Mouse (Mus musculus): ENCODE measurements around the gene 2410004B18Rik. TPM values are rescaled to one million over a fixed set of nuclear protein-coding genes. Genes with fewer than 3 reads are reported as not detected.

2410004B18Rik gene
- polyA plus RNA-seq (2014; fragmentation: Illumina TruSeq; extraction: RNeasy Lipid Tissue Mini Kit (QIAGEN cat#74804); ENCODE audit: low read depth, low replicate concordance), result 58.5 TPM

DNA sequence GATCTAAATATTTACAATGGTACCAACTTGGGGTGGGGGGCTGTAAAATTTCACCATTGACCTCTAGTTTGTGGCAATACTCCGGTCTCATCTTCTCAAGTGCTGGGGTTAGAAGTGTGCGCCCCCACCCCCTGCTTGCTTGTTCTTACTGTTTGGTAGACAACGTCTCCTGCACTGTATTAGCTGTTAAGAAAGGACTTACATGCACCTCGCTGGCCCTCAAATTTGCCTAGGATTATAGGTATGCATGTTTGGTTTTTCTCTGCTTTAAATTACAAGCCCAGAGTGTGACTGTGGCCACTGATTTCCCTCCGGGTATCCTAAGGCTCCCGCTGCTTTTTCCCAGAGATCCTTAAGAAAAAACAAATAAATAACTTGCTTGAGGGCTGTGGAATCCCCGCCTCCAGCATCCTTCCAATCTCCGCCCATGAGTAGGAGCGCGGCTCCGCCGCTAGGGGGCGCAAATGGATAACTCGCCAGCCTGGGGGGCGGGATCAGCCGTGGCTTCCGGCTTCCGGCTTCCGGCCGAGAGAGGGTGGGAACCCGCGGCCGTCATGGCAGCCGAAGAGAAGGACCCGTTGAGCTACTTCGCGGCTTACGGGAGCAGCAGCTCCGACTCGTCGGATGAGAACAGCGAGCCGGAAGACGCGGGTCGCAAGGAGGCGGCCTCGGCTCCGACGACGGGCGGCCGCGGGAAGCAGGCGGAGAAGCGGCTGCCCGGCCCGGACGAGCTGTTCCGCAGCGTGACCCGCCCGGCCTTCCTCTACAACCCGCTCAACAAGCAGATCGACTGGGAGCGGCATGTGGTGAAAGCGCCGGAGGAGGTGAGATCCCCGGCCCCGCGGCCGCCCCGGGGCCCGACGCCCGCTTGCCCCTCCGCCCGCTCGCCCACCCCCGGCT, at the start of gene 2410004B18Rik:
TSS of gene 2410004B18Rik (plus strand) at position 510 of the 900 bp plus-strand sequence.

GRCm38 (mm10) chr3:145922019-145922854, 15.6 kb upstream of the 2410004B18Rik start, which contains the start of gene Bcl10:
Gene Bcl10 (plus strand): TSS chr3:145922804.

DNA sequence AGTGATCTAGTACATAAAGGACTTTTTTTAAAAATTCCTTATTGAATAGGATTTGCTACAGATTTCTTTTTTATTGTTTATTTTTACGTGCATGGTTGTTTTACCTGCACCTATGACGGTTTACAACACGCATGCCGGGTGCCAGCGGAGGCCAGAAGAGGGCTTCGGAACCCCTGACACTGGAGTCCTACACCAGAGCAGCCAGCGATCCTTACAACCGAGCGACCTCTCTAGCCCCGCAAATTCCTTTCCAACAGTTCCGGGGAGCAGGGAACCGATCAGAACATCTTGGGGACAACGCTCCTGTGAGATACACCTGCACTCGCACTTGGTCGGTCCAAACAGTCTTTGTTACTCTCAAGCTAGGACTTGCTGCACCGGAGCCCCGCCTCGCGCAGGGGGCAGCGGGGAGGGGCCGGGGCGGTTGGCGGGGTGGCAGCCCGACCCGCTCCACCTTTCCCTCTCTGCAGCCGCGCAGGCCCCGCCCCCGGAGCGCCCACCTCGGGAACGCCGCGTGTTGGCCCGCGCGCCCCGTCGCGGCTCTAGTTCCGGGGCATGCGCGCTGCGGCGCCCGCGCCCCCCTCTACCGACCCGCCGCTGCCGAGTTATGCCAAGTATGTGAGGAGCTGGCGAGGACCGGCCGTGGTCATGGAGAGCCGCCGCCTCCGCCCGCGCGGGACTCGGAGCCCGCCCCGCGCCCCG, 49.6 kb downstream of the 2410004B18Rik start, which contains the start of gene Syde2:
TSS of gene Syde2 (plus strand) at position 603 of the 702 bp plus-strand sequence.

Other genes with a start within 250 kb of the 2410004B18Rik start
- gene Ddah1, start 179.3 kb upstream of the 2410004B18Rik start, polyA plus RNA-seq (2014; fragmentation: Illumina TruSeq; extraction: RNeasy Lipid Tissue Mini Kit (QIAGEN cat#74804); ENCODE audit: low read depth, low replicate concordance), result 28.0 TPM
- 54.5 TPM for gene Bcl10, start 15.2 kb upstream of the 2410004B18Rik start, polyA plus RNA-seq (2014; fragmentation: Illumina TruSeq; extraction: RNeasy Lipid Tissue Mini Kit (QIAGEN cat#74804); ENCODE audit: low read depth, low replicate concordance)
- gene Syde2, start 49.9 kb downstream of the 2410004B18Rik start, polyA plus RNA-seq (2014; fragmentation: Illumina TruSeq; extraction: RNeasy Lipid Tissue Mini Kit (QIAGEN cat#74804); ENCODE audit: low read depth, low replicate concordance), result 11.6 TPM
- gene Wdr63, start 170.1 kb downstream of the 2410004B18Rik start, polyA plus RNA-seq (2014; fragmentation: Illumina TruSeq; extraction: RNeasy Lipid Tissue Mini Kit (QIAGEN cat#74804); ENCODE audit: low read depth, low replicate concordance), result 0.88 TPM
- 0.50 TPM for gene Mcoln3, start 179.4 kb downstream of the 2410004B18Rik start, polyA plus RNA-seq (2014; fragmentation: Illumina TruSeq; extraction: RNeasy Lipid Tissue Mini Kit (QIAGEN cat#74804); ENCODE audit: low read depth, low replicate concordance)
- 37.2 TPM for gene Mcoln2, start 211.8 kb downstream of the 2410004B18Rik start, polyA plus RNA-seq (2014; fragmentation: Illumina TruSeq; extraction: RNeasy Lipid Tissue Mini Kit (QIAGEN cat#74804); ENCODE audit: low read depth, low replicate concordance)